Mouse (Mus musculus): ENCODE data around the gene Zc3h12d. TPM values are rescaled to one million over a fixed set of nuclear protein-coding genes. Genes with fewer than 3 reads are reported as not detected.

Zc3h12d gene
- polyA plus RNA-seq, 1 experiment from 2014 or later: 0.82 TPM

GRCm38 (mm10) chr10:7837446-7837845 is 5.2 kb downstream of the Zc3h12d start:
- H3K4me3 ChIP-seq (ENCODE audit: low read depth, low read length): no peak overlapping the region
- 0 out of 2 replicates have a peak, but pooled peaks cover 2% of the 10 kb centered on the region for H3K36me3 ChIP-seq (replicated peaks; ENCODE audit: insufficient read depth, low read length)
- peak; percentile 5 for DNase-seq
- no peaks in the 10 kb centered on the region for H3K27me3 ChIP-seq (ENCODE audit: insufficient read depth, low read length)
- no peak for ATAC-seq
- no peak overlapping the region for H3K9ac ChIP-seq (replicated peaks)
- peaks cover 32% of the 10 kb centered on the region for H3K4me1 ChIP-seq (ENCODE audit: insufficient read depth)
- no peak for TF ChIP-seq EP300 (IDR thresholded peaks at IDR 0.05; ENCODE audit: low read depth)
- TF ChIP-seq CTCF (IDR thresholded peaks at IDR 0.05; ENCODE audit: low read depth): no peak
- H3K4me2 ChIP-seq (ENCODE audit: low read depth, low read length): no peak overlapping the region
- H3K9me3 ChIP-seq (ENCODE audit: low read length): no peaks in the 10 kb centered on the region
- 87% methylated on average over 8 of the region's 8 CpGs for WGBS (ENCODE audit: insufficient replicate concordance)
- no peak overlapping the region for H3K27ac ChIP-seq (ENCODE audit: low read depth)

- ATAC-seq (no peak), DNase-seq (no peak)
- H3K27ac ChIP-seq (ENCODE audit: low read depth): no peak overlapping the region
- WGBS (ENCODE audit: insufficient replicate concordance): 88% methylated on average over 8 of the region's 8 CpGs
- no peak overlapping the region for H3K4me3 ChIP-seq (ENCODE audit: low read depth, low read length)
- no peak overlapping the region for H3K4me2 ChIP-seq (ENCODE audit: low read depth, low read length)
- no peak overlapping the region for H3K9ac ChIP-seq (replicated peaks)
- H3K27me3 ChIP-seq (ENCODE audit: insufficient read depth, low read length): no peaks in the 10 kb centered on the region
- 0 out of 2 replicates have a peak, but pooled peaks cover 2% of the 10 kb centered on the region for H3K36me3 ChIP-seq (replicated peaks; ENCODE audit: insufficient read depth, low read length)
- TF ChIP-seq EP300 (IDR thresholded peaks at IDR 0.05; ENCODE audit: low read depth): no peak
- TF ChIP-seq CTCF (IDR thresholded peaks at IDR 0.05; ENCODE audit: low read depth): no peak
- H3K9me3 ChIP-seq (ENCODE audit: low read length): no peaks in the 10 kb centered on the region
- H3K4me1 ChIP-seq (ENCODE audit: insufficient read depth): peaks cover 35% of the 10 kb centered on the region
Measured at GRCm38 (mm10) chr10:7838036-7838435, 5.8 kb downstream of the Zc3h12d start.

GRCm38 (mm10) chr10:7838874-7839421 is 6.7 kb downstream of the Zc3h12d start:
- Histone ChIP-seq H3K27me3 (ENCODE audit: insufficient read depth, low read length) (no peaks in the 10 kb centered on the region), H3K9ac (replicated peaks) (no peak overlapping the region), H3K36me3 (replicated peaks; ENCODE audit: insufficient read depth, low read length) (0 out of 2 replicates have a peak, but pooled peaks cover 2% of the 10 kb centered on the region), H3K4me2 (ENCODE audit: low read depth, low read length) (no peak overlapping the region), H3K4me3 (ENCODE audit: low read depth, low read length) (no peak overlapping the region), H3K4me1 (ENCODE audit: insufficient read depth) (peaks cover 32% of the 10 kb centered on the region), H3K9me3 (ENCODE audit: low read length) (no peaks in the 10 kb centered on the region), H3K27ac (ENCODE audit: low read depth) (no peak overlapping the region)
- TF ChIP-seq EP300 (IDR thresholded peaks at IDR 0.05; ENCODE audit: low read depth) (no peak), CTCF (IDR thresholded peaks at IDR 0.05; ENCODE audit: low read depth) (no peak)
- DNase-seq: no peak
- WGBS (ENCODE audit: insufficient replicate concordance): 71% methylated on average over 5 of the region's 5 CpGs
- no peak for ATAC-seq

- H3K36me3 ChIP-seq (replicated peaks; ENCODE audit: insufficient read depth, low read length): 0 out of 2 replicates have a peak, but pooled peaks cover 2% of the 10 kb centered on the region
- ATAC-seq (no peak), DNase-seq (no peak)
- H3K27ac ChIP-seq (ENCODE audit: low read depth): no peak overlapping the region
- WGBS (ENCODE audit: insufficient replicate concordance): 64% methylated on average over 22 of the region's 22 CpGs
- TF ChIP-seq EP300 (IDR thresholded peaks at IDR 0.05; ENCODE audit: low read depth): no peak
- no peak for TF ChIP-seq CTCF (IDR thresholded peaks at IDR 0.05; ENCODE audit: low read depth)
- no peak overlapping the region for H3K4me2 ChIP-seq (ENCODE audit: low read depth, low read length)
- no peak overlapping the region for H3K4me3 ChIP-seq (ENCODE audit: low read depth, low read length)
- H3K4me1 ChIP-seq (ENCODE audit: insufficient read depth): peaks cover 29% of the 10 kb centered on the region
- no peaks in the 10 kb centered on the region for H3K27me3 ChIP-seq (ENCODE audit: insufficient read depth, low read length)
- H3K9ac ChIP-seq (replicated peaks): no peak overlapping the region
- H3K9me3 ChIP-seq (ENCODE audit: low read length): no peaks in the 10 kb centered on the region
Measured at GRCm38 (mm10) chr10:7839551-7840352, 7.5 kb downstream of the Zc3h12d start.

- 70% methylated on average over 2 of the region's 2 CpGs for WGBS (ENCODE audit: insufficient replicate concordance)
- H3K4me3 ChIP-seq (ENCODE audit: low read depth, low read length): no peak overlapping the region
- 0 out of 2 replicates have a peak, but pooled peaks cover 2% of the 10 kb centered on the region for H3K36me3 ChIP-seq (replicated peaks; ENCODE audit: insufficient read depth, low read length)
- H3K27me3 ChIP-seq (ENCODE audit: insufficient read depth, low read length): no peaks in the 10 kb centered on the region
- H3K9ac ChIP-seq (replicated peaks): no peak overlapping the region
- no peak overlapping the region for H3K4me2 ChIP-seq (ENCODE audit: low read depth, low read length)
- no peak for ATAC-seq
- H3K27ac ChIP-seq (ENCODE audit: low read depth): no peak overlapping the region
- no peak for DNase-seq
- no peaks in the 10 kb centered on the region for H3K9me3 ChIP-seq (ENCODE audit: low read length)
- peaks cover 28% of the 10 kb centered on the region for H3K4me1 ChIP-seq (ENCODE audit: insufficient read depth)
- no peak for TF ChIP-seq EP300 (IDR thresholded peaks at IDR 0.05; ENCODE audit: low read depth)
- no peak for TF ChIP-seq CTCF (IDR thresholded peaks at IDR 0.05; ENCODE audit: low read depth)
Measured at GRCm38 (mm10) chr10:7840353-7840733, 8.1 kb downstream of the Zc3h12d start.

- Histone ChIP-seq H3K4me2 (ENCODE audit: low read depth, low read length) (no peak overlapping the region), H3K27ac (ENCODE audit: low read depth) (peak overlapping the region; percentile 67; the same call in 1 of the 2 replicates), H3K9ac (replicated peaks) (no peak overlapping the region), H3K4me1 (ENCODE audit: insufficient read depth) (peaks cover 24% of the 10 kb centered on the region), H3K4me3 (ENCODE audit: low read depth, low read length) (no peak overlapping the region), H3K9me3 (ENCODE audit: low read length) (no peaks in the 10 kb centered on the region), H3K27me3 (ENCODE audit: insufficient read depth, low read length) (no peaks in the 10 kb centered on the region), H3K36me3 (replicated peaks; ENCODE audit: insufficient read depth, low read length) (0 out of 2 replicates have a peak, but pooled peaks cover 2% of the 10 kb centered on the region)
- no peak for ATAC-seq
- 75% methylated on average over 3 of the region's 3 CpGs for WGBS (ENCODE audit: insufficient replicate concordance)
- TF ChIP-seq CTCF (IDR thresholded peaks at IDR 0.05; ENCODE audit: low read depth): no peak
- no peak for TF ChIP-seq EP300 (IDR thresholded peaks at IDR 0.05; ENCODE audit: low read depth)
- no peak for DNase-seq
Measured at GRCm38 (mm10) chr10:7840785-7841184, 8.5 kb downstream of the Zc3h12d start.

Measured in liver, postnatal 0 days (tissue).